Mouse (Mus musculus) ovary, adult 18-20 months (tissue): ENCODE measurements around the gene Gabrr1.
"Not testable (repeated sequence)": the region's sequence is repeated elsewhere in the genome, so short reads cannot be mapped to it uniquely, and the experiment has no call there.

Source experiments
- DNase-seq: peaks from one replicate; pipeline ENCODE4 v3.0.0; 2022; ENCODE audit warnings: low spot score, mixed read lengths

Gene Gabrr1

DNA sequence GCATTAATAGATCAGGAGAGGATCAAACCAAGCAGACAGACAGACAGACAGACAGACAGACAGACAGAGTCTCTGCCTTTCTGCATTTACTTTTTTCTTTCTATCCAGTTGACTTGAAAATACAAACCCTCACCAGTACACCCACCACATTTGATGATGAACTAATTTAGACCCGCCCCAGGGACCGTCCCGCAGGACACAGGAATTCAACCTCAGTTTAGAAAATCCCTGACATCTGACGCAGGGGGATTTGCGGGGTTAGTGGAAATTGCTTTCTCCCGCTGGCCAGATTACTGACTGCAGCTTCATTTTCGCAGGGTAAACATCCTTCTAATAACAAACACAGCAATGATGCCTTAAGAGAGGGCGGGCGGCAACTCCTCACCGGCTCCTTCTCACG is at the start of gene Gabrr1:
Gene Gabrr1 (plus strand): TSS at position 301 of the 400 bp plus-strand sequence.
- DNase-seq, result no peak

DNA sequence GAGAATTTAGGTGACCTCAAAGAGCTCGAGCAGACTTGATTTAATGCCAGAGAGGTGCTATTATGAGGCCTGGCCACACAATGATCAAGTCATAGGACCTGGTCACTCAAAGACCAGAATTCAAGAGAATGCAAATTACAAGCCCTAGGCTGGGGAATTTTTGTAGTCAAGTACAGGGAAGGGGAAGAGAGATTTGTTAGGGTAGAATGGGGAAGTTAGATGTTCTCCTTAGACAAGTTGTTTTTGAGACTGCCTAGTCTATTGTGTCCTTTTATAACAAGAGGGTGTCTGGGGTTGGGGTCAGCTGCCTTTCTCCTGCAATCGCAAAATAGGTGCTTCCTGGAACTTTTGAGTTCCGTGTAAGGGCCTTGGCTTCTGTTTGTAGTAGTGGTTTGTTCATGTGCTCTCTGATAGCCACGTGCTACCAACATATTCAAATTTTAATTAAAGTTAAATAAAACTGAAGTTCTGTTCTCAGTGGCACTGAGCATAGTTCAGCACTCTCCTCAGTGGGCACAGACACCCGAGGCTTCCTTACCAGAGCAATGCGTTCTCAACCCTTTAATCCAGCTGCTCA is 33.1 kb upstream of the Gabrr1 start:
- DNase-seq, result no peak

DNA sequence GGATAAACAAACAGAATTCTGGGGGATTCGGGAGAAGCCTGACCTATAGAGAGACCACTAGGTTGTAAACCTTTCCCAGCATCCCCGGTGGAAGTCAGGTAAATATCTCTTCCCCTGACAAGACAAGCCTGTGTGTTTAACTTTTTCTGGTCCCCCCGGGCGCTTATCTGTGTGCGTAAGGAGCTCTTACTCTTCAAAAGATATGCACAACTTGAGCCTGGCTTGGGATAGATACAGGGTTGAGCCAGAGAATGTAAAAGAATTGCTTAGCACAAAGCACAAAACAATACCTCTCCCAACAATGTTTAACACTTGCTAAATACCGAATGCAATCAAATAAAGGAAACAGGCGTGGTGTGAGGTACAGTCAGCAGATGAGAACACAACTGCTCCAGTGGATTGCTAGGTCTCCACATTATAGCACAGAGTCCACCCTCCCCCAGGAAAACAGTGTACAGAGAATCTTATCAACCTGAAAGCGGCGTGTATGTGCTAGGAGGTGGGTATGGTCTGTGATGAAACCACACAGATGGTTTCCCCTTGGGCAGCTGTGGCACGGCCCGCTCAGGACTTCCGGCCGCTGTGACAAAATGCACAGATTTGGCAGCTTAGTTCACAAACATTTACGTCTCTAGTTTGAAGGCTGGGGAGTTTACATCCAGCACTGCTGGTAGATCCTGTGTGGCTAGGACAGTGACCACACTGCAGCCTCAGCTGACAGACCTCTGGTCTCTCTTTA is 22.4 kb upstream of the Gabrr1 start:
- no peak for DNase-seq

DNA sequence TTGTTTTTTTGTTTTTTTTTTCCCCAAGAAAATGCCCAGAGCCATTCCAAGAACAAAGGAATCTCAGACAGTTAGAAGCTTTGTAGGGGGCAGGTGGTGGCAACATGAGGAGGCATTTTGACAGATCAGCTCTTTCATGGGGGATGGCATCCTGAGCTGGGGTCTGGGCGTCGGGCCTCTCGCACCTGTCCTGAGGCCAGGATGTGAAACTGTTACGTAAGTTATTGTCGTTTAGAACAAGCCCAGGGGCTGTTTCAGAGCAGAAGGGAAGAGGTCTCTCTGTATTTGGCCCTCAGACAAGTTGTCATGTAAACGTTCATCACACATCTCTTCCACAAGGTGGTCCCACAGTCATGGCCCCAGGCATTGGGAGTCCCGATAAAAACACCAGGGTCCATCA is 21.5 kb upstream of the Gabrr1 start:
- no peak for DNase-seq

DNA sequence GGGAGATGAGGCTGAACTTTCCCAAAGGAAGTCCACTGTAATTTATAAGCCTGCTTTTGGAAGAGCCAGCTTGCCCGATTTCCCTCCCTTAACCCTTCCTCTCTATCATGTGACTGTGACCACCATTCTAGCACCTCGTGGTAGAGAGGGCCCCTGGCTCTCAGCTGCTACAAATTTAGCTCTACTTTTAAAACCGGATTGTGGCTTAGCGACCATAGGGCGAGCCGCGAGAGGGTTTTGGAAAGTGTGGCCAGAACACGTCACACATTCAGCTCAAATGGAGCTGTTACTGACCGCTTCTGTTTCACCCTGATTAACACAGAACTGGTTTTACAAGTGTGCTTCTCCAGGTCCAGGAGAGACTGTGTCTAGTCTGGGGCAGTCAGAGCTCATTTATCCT is 21.0 kb upstream of the Gabrr1 start:
- DNase-seq, result no peak

DNA sequence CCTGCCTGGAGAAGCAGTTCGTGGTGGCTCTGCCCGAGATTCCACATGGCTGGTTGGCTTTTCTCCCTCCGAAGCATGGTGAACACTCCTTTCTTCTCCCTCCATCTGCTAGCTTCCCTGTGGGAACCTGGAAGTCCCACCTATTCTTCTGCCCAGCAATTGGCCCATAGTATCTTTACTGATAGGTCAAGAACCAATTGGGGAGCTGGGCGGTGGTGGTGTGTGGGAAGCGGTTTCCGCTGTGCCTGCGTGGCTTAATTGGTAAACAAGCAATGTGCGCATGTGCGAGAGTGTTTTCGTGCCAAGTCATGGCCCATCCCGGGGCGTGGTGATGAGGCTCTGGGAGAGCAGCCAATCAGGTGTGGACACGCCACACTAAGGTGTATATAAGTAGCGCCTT is 19.5 kb upstream of the Gabrr1 start:
- not testable (repeated sequence) for DNase-seq

DNA sequence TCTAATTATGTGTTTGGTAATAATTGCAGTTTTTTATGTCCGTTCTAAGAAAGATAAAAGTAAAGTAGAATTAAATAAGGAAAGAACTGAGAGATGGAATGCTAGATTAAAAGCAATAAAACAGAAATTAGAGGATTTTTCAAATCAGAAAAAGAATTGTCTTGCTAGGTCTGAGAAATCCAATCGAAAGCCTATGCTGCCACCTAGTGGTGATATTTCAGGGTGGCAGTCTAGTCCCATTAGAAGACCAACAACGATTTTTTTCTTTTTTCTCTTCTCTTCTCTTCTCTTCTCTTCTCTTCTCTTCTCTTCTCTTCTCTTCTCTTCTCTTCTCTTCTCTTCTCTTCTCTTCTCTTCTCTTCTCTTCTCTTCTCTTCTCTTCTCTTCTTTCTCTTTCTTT is 13.2 kb upstream of the Gabrr1 start:
- not testable (repeated sequence) for DNase-seq

DNA sequence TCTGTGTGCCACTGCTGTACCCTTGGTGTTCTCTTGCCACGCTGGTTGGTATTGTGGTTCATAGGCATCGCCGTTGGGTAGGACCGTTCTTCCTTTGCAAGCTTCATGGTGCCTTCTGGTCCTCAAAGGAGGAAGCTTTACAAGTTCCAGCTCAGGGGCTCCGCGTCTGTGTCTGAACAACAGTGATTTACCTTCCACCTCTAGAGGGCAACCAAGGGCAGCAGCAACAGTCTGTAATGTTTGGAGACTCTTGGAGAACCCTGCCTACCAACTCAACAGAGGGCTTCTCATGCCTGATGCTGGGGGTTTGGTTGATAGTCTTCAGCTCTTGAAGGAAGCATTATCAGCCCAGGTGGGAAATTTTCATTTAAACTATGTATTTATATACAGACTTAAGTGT is 7.8 kb upstream of the Gabrr1 start:
- DNase-seq, result peak; percentile 9

DNA sequence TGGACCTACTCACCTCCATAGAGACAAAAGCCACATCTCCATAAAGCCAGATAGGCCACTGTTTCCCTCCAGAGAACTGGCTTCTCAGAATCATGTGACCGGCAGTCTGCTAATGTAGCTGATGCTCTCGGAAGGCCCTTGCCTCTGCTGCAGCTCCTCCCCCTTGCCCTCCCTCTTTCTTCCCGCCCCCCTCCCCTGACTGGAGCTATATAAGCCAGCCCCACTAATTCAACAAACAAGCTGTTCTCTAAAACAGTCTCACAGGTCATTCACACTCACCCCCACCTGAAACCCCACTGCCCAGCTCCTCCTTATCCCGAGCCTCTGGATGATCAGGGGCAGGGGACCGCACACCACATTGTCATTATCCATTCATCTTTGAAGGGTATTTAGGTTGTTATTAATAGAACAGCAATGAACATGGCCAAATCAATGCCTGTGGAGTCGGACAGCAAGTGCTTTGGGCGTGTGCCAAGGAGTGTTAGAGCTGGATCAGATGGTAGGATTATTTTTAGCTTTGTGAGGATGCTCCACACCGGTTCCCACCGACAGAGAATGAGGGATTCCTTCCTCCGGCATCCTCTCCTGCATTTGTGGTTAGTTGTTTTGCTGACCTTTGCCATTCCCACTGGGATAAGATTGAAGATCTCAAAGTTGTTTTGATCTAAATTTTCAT is 6.8 kb upstream of the Gabrr1 start:
- no peak for DNase-seq

DNA sequence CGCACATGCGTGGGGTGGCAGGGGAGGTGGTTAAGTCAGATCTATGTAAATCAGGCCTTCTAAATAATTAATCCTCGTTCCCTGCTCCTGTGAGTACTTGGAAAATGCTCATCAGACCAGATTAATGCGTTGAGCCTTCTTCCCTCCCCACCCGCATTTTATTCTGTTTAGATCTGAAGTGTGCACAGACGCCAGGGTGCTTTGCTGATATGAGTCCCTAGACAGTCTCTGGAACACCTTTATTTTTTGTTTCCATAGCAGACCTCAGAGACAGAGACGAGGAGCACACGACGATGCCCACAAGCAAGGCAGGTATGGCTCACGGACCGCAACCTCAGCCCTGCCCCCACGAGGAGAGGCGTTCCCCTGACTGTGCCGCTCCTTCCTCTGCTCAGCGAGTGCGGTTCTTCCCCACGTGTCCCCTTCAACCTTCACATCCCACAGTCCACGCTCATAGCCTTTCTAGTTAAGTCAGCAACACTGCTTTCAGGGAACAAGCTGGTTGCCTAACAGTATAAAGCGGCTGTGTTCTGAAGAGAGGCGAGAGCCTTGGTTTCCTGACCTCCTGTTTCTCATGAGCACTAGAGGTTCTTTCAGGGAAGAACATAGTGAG is 14.5 kb downstream of the Gabrr1 start:
- DNase-seq, result no peak

DNA sequence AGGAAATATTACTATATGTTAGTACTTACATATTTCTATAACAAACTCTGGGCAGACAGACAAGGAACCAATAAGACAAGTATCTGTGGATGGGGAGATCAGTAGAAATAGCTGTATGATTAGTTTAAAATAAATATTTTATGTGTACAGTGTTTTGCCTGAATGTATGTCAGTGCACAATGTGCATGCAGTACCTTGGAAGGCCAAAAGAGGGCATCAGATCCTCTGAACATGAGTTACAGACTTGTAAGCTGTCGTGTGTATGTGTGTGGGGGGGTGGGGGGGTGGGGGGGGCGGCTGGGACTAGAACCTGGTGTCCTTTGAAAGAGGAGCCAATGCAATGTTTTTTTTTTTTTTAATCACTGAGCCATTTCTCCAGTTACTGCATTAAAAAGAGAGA is 15.5 kb downstream of the Gabrr1 start:
- DNase-seq, result no peak

DNA sequence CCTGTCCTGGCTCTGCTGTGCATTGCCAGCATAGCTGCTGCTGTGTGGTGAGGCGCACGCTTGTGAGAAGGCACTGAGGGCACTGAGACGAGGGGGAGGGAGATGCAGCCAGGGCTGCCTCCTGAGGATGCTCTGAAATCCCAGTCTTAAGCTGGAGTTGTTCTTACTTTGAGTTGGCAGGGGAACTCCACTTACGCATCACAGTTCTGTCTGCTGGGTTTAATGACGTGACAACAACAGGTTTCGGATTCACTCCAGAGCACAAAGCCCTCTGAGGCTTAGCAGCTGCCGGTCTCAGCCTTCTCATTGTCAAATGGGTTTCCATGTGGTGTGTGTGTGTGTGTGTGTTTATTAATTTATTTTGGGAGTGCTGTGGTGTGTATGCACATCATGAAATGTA is 16.8 kb downstream of the Gabrr1 start:
- no peak for DNase-seq

DNA sequence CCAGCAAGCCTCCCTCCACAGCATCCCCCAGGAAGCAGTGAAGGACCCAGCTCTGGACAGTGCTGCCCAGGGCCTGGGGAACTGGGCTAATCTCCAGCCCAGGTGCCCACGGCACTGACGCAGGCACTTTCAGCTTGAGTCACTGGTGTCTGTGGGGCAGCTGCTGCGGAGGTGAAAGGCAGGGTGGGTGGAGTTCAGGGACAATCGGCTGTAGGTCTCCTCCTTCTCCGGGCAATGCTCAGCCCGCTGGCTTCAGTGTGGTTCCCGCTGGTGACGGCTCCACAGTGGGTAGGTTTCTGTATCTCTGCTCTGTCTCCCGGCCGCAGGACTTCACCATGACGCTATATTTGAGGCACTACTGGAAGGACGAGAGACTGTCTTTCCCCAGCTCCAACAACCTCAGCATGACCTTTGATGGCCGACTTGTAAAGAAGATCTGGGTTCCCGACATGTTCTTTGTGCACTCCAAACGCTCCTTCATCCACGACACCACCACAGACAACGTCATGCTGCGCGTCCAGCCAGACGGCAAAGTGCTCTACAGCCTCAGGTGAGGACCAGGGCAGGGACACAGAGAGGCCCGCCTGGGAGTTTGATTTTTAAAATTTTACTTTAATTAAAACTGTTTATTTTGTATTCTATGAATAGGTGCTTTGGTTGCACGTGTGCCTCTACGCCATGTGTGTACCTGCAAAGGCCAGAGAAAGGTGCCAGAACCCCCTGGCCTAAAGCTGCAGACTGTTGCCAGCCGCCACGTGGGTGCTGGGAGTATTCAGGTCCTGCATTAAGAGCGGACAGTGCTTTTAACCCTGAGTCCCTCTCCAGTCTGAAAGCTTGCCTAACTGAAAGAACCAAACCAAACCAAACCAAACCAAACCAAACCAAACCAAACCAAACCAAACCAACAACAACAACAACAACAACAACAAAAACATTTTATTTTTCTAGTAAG is 20.0 kb downstream of the Gabrr1 start:
- no peak for DNase-seq

DNA sequence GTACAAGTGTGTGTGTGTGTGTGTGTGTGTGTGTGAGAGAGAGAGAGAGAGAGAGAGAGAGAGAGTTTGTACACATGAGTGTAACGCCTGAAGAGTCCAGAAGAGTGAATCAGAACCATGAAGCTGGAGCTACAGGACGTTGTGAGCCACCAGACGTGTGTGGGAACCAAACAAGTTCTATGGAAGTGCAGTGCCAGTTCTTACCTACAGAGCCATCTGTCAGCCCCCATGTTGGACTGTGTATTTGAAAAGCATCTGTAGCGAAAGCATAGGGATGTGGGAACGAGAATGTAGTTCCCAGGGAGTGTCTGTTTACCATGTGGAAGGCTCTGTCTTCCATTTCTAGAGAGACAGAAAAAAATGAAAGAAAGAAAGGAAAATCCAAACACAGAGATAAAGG is 51.2 kb downstream of the Gabrr1 start:
- DNase-seq, result no peak

DNA sequence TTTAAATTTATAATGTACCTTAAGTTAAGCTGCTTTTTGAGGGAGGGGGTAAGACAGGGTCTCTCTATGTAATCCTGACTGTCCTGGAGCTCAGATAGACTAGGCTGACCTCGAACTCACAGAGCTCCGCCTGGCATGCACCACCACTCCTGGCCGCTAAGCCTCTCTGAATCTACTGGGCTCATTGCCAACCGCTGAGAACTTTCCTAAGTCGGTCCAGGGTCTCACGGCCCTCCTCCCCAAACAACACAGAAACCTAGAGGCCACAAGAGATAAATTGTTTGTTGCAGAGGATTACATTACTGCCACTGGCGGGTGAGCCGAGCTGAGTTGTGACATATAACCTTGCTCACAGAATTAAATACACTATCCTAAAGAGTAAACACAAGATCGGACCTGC is 55.8 kb downstream of the Gabrr1 start:
- peak; percentile 67 for DNase-seq

DNA sequence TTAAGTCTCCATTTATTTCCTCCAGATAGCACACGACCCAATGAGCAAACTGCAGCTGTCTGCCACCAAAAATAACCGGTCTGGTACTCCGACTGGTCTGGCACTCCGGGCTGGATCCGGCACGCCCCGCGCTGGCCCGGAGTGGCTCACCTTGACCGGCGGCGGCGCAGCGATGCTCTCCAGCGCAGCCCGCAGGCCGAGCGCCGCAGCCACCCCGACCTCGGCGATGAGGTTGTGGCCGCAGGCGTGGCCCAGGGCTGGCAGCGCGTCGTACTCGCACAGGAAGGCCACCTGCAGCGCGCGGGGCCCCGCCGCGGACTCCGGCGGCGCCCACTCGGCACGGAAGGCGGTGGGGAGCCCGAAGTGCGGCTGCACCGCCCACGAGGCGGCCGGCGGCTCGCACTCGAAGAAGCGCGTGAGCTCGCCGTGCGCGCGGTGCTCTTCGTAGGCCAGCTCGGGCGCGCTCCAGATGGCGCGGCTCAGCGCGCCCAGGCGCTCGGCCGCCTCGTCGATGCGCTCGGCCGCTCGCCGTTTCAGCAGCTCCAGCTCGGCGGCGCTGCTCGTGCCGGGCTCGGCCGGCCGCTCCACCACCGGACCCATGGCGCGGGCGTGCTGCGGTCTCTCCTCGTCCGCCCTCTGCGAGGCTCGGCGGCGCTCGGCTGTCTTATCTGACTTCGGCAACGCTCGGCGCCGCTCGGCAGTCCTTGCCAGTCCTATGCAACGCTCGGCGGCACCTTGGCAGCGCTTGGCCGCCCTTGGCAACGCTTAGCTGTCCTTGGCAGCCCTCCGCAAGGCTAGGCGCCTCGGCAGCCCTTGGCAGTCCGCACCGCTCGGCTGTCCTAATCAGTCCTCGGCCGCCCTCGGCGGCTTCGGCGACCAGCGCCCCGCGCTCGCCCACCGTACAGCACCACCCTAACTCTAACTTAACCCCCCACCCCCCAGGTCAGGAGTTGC is 56.7 kb downstream of the Gabrr1 start:
- peak; percentile 95 for DNase-seq

DNA sequence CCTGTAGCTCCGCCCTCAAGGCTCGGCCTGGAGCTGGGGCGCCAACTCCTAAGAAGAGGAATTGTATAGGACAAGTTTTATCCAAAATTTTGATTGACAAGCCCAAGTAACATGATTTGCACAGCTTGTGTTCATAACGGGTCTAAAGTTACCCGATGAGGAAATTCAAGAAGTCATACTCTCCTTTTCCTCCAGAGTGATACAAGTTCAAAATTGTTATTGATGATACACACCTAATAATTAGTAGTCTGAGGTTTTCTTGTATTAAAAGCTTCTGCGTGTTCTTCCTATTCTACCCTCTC is 57.4 kb downstream of the Gabrr1 start, which contains the start of gene Pm20d2:
Gene Pm20d2 (minus strand): TSS at position 3 of the 302 bp plus-strand sequence.
- DNase-seq, result no peak

DNA sequence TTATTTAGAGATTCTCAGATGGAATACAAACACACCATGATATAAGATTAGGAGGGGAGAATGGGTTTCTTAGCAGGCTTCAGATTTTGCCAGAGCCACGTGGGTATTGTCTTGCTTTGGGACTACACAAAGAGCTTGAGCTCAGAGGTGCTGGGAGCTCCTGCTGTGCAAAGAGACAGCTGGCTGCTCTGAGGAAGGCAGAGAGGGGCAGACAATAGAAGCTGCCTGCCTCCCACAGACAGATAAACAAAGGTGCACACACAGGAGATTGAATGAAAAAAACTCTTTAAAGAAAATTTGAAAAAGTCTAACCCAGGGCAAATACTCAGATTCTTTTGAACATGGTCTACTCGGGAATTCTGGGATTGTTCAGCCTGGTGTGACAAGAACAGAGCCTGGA is 65.8 kb downstream of the Gabrr1 start:
- no peak for DNase-seq

DNA sequence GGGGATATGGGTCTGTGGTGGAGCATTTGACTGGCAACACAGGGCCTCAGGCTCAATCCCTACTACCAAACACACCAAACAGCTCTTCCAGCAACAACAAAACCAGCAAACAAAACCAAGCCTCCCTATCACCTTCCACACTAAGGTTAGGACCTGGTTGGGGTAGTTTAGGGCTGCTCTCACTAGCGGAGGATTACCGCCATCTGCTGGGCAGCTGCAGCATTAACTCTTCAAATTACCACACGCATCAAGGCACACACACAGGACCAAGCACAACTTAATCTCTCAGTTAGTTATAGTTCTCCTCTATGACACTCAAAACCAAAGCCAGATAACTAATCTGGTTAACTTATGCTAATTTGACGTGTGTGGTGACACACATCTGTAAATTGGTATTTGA is 72.4 kb downstream of the Gabrr1 start:
- DNase-seq, result no peak

DNA sequence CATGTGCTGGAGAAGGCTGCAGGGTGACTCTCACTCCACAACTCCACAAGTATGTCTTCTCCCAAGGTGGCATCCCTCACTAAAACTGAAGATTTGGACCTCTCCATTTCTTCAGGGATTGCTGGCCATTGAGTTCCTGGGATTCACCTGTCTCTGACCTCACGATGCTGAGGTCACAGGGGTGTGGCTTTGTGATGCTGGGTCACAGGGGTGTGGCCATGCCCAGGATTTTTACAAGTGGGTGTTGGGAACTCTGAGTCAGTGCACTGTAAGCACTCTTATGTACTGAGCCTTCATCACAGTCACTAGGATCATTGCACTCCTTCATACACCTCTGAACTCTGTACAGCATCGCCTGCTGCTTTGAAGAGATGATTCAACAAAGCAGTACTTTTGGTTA is 75.2 kb downstream of the Gabrr1 start:
- no peak for DNase-seq
